Mouse (Mus musculus) bone marrow macrophage, adult 2 months (primary cell): ENCODE measurements at regions not wholly inside any gene's neighbourhood (a gene's known extent, or its start where the extent isn't known, plus 50 kb on each side); places are given as distances from the start of the nearest gene placed in this dataset.

Experiments
- CTCF ChIP-seq: IDR thresholded peaks from 2 replicates; pipeline ENCODE4 v1.5.1; 2012; ENCODE audit warnings: low read depth, mild to moderate bottlenecking, low read length, moderate library complexity
- POLR2A ChIP-seq: IDR thresholded peaks from 2 replicates; pipeline ENCODE4 v1.6.1; 2012; ENCODE audit warnings: mild to moderate bottlenecking, low read depth, low read length, borderline replicate concordance

- no peak for TF ChIP-seq POLR2A
- TF ChIP-seq CTCF: no peak
Measured at GRCm38 (mm10) chr17:70932565-70932964, 69.9 kb upstream of the Myom1 start.
